Mouse (Mus musculus) spleen, postnatal 14 days (tissue): ENCODE results near the gene Hbb-bs.
"Not testable (repeated sequence)": the region's sequence is repeated elsewhere in the genome, so short reads cannot be mapped to it uniquely, and the experiment has no call there.

ENCODE experiments used
- DNase-seq, 2 experiments: peaks; one replicate each; pipeline ENCODE4 v3.0.0; 2021 to 2022; ENCODE audit warnings: low spot score in 2 of 2

The Hbb-bs gene

DNA sequence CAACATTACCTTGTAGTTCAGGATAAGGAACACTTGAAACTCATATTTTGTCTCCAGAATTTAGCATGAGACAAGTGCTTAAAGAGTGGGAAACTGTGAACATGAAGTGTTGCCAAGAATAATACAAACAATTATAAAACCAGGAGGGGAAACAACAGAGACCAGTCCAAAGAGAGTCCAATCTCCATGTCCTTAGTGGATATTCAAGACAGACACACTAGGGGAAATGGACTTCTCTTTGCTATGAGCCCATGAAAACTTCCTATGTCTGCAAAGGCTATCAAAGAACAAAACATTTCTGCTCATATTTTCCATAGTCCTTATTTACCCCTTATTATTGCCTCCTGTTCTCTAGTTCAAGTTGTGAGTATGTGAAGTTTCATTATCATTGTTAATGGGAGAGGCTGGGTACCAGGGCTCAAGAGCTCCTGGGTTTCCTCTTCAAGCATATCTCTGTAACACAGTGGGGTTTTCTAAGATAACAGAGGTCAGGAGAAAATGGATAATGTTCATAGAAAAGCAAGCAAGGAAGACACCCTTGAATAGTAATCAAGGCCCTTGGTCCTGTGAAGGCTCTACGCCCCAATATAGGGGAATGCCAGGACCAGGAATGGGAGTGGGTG is 16.6 kb downstream of the Hbb-bs start:
- no peak for DNase-seq

DNA sequence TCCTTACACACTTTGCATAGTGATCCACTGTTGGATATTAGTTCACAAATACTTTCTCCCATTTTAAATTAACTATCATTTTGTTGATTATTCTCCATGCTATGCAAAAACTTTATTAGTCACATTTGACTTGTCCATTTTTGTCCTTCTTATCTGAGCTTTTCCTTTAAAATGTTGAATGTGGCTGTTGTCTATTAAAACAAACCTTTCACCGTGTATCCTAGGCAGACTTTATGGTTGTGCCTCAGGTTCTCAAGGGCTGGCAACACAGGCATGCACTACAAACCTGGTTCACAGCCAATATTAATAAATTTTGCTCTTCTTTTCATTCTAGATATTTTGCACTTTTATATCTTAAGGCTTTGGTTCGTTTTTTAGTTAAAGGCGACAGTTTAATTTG is 17.1 kb downstream of the Hbb-bs start:
- no peak for DNase-seq

DNA sequence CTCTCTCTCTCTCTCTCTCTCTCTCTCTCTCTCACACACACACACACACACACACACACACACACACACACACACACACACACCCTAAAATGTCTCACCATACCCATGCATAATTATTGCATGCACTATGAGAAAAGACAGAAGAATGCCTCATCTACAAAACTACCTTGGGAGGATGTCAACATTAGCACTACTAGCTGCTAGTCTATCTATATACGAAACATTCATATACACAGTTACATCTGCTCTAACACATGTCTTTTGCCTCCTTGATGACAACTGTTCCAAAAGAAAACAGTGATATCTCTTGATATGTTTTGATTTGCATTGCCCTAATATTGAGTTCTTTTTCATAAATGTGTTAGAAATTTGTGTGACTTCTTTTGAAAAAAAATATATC is 17.6 kb downstream of the Hbb-bs start:
- DNase-seq, result no peak

DNA sequence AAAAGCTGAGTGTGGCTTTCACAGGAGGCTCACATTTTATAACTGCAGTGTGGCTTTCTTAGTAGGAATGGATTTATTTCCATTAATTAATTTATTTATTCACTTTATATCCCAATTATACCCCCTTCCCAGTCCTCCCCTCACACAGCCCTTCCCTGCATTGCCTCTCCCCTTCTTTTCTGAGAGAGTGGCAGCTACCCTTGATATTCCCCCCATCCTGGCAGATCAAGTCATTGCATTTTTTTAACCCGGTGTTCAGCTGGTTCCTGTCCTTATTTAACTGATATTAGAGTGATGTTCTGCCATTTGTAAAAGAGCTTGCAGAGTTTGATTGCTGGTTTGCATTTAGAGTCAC is 18.1 kb downstream of the Hbb-bs start:
- no peak for DNase-seq

DNA sequence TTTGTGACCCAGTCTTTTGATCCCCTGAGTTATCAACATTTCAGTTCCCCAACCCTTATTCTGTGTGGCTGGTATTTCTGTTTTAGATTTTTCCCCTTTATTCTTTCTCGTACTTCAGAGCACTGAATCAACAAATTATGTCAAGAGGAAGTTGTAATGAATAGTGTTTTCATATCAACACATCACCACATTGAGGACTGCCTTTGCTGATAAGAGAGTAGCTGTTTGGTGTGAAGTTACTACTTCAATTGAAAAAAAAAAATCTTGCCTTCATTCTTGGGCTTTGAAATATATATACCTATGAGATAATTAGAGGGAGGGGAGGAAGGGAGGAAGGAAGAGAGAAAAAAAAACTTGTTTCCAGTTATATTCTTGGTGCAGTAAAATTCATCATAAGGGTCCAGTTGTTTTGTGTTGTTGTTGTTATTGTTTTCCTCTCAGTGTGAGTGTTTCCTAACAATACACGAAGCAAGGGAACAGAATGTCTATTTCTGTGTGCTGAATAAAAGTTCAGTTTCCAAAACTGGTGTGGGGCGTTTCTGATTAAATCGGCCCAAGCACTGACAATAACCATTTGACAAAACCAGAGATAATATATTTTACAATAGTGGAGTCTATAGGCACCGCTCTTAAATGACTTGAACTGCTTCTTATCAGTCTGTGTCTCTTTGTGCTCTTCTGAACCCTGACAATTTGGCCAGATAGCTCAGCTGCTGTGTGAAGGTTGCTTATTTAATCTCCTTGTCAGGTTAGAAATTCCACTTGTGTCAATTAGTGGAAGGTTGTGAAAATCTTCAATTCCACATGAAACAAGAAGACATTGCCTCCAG is 18.7 kb downstream of the Hbb-bs start:
- no peak for DNase-seq

DNA sequence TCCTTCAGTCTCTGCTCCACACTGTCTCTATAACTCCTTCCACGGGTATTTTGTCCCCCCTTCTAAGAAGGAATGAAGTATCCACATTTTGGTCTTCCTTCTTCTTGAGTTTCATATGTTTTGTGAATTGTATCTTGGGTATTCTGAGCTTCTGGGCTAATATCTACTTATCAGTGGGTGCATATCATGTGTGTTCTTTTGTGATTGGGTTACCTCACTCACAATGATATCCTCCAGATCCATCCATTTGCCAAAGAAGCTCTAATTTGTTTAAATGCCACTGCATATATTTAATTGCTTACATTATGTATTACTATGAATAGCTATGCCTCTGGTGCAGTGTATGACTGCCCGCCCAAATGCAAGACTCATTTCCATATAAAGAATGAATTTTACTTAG is 19.8 kb downstream of the Hbb-bs start:
- not testable (repeated sequence) for DNase-seq

DNA sequence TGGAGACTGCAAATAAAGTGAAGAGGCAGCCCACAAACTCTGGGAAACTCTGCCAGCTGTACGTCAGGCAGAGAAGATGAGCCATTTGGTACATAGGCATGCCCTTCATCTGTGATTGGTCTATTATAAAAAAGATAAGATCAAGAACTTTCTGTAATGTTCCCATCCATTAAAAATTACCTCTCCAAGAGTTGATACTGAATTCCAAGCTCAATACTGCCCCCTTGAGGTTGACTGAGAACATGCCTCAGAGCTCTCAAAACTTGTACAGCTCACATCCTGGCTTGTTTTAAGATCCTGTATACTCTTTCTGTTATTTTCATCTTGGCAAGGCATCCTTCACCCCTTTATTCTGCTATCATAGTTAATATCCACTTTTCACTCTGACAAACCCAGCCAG is 21.0 kb downstream of the Hbb-bs start:
- no peak for DNase-seq

DNA sequence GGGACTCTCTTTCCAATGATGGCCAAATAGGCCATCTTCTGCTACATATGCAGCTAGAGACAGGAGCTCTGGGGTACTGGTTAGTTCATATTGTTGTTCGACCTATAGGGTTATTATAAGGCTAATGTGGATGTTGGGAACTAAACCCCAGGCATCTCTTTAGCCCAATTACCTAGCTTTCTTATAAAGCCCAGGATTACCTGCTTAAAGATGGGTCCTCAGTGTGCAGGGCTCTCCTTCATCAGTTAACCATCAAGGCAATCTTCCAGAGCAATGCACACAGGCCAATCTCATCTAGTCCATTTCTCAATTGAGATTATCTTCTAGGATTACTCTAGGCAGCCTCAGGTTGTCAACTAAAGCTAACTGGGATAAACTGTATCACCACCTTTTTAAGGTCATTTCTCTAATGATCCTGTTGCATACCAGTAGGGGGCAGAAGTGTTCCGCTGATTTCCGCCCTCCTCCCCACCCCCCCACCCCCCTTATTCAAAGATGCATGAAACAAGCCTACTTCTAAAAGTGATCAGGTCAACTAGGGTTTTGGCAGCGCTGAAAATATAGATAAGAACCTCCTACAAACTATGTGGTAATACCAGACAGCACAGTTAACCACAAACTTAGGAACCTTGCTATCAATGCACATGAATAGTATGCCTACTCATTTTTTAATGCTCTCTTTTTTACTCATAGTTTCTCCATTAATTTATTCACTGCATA is 35.1 kb downstream of the Hbb-bs start:
- DNase-seq, result no peak

DNA sequence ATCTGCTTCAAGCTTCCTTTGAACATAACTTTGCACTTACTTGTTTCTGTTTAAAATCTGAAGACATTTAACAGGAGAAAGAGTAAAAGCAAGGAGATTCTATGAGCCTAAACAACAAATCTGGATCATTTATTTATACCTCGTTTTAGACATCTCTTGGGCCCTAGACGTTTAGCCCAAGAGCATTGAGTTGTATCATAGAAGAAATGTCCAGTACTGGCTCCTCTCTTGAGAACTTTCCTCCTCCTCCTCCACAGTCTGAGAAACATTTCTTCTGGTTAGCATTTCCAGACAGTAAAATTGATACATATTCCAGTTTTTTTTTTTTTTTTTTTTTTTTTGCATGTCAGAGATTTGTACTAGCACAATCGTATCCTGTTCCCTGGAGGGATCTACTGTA is 36.2 kb downstream of the Hbb-bs start, which contains the start of gene Olfr67:
TSS of gene Olfr67 (minus strand) at position 101 of the 400 bp plus-strand sequence.
- no peak for DNase-seq

DNA sequence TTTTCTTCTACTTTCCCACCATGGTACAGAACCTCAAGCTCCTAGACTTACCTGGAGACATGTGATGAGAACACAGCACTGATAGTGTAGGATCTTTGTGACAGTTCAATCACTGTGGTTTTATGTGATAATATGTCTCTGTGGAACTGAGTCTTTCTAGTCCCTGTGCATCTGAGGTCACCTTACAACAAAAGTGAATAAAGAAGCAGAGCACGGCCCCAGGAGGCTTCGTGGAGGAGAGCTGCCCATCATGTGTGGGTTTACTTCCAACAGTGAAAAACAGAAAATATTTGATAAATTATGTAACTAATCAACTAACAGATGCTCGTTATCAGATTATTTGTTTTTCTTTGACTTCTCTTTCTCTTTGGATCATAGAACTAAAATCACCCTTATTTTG is 48.3 kb downstream of the Hbb-bs start, which contains the start of gene Olfr68:
TSS of gene Olfr68 (minus strand) at position 101 of the 400 bp plus-strand sequence.
- DNase-seq, result no peak

DNA sequence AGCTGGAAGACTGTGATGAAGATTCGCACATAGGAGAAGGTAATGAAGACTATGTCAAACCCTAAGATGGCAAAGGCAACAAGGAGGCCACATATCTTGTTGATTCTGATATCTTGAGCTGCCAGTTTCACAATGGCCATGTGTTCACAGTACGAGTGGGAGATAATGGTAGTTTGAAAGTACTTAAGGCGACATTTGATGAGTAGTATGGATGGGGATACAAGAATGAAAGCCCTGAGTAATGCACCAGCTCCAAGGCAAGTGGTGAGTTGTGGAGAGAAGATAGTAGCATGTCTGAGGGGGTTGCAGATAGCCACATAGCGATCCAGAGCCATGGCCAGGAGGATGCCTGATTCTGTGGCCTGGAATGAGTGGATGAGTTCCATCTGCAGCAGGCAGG is 50.2 kb downstream of the Hbb-bs start:
- not testable (repeated sequence) for DNase-seq
